In the genomic region with DNA sequence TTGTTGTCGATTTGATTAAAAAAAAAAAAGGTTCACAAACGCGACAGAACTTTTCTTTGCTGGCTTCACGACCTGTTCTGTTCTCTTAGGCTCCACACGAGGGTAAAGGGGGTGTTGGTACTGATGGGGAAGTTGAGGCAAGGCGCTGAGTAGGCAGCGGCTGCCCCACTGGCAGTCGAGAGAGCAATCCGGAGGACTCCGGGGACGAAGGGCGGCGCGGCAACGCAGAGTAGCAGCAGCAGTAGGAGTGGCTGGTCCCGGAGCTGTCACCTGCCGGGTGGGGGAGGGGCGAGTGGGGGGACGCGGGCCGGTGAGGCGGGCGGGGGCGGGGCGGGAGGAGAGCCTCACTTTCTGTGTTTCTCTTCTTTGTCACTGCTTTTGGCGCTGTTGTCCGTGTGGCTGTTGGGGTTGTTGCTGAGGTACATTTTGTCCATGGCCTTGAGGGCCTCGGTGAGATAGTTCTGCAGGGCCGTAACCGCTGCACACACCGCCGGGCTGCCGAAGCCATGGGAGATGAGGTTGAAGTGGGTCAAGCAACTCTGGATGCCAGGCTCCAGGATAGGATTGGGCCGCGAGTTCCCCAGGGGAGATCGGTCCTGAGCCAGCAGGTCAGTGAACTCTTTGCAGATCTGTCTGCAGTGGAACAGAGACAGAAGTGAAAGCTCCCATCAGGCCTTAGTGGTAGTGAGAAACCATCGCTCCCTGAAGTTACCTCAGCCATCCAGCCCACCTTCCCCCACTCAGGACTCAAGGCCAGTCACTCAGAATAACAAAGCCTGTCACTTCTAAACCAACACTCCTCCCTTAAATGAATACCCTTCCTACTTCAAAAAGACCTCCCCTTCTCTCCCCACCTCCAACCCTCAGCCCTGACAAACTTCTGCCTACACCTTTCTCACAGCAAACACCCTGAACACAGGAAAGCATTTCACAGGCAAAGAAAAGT, we compare ENCODE assay signal across 10 mouse cellular contexts. TPM values are rescaled to one million over a fixed set of nuclear protein-coding genes. Genes with fewer than 3 reads are reported as not detected.
DNase-seq lines count a peak whose midpoint lies in the region; ATAC-seq and TF ChIP-seq lines count a peak whose summit lies in the region.
"Had no signal": no experiment of that assay in that cellular context is flagged by ENCODE, and none has a peak within 500 bp of the region (broad histone marks: within the 10 kb centered on the region; RNA-seq: fewer than 3 reads in every experiment).

No protein-coding gene starts in this region.

- TF ChIP-seq POLR2A in ES-Bruce4 (IDR thresholded peaks at IDR 0.05; ENCODE audit: insufficient read depth, low read length), result no peak

- H3K9ac ChIP-seq in hindbrain, embryonic 16.5 days (ENCODE audit: low read depth, low read length), result no peak overlapping the region
- H3K9ac ChIP-seq in ES-Bruce4 (ENCODE audit: low read depth, poor library complexity, severe bottlenecking), result no peak overlapping the region
- 0 out of 2 replicates have a peak overlapping the region, but pooled peaks have one; percentile 10 for H3K9ac ChIP-seq in embryonic facial prominence, embryonic 12.5 days
- no peak overlapping the region for H3K9ac ChIP-seq in liver, embryonic 12.5 days

- DNase-seq in hindbrain, embryonic 10.5 days (ENCODE audit: low spot score), result peak; percentile 30
- DNase-seq in adrenal gland, adult 8-10 months, result no peak
- DNase-seq in left cerebral cortex, adult 2 months (ENCODE audit: extremely low spot score in 1 of 2, low spot score in 2 of 2), result no peak
- no peak for DNase-seq in layer of hippocampus, postnatal 10 days (ENCODE audit: low spot score in 2 of 2)
- DNase-seq: kidney, adult 18-20 months; lung, postnatal 36 days had no signal

- TF ChIP-seq CTCF in ES-Bruce4 (IDR thresholded peaks at IDR 0.05; ENCODE audit: low read depth, low read length), result no peak
- TF ChIP-seq CTCF in left cerebral cortex, adult 2 months (IDR thresholded peaks at IDR 0.05), result no peak

- H3K4me1 ChIP-seq in hindbrain, embryonic 10.5 days (replicated peaks), result peaks cover 7% of the 10 kb centered on the region
- H3K4me1 ChIP-seq in hindbrain, embryonic 16.5 days (ENCODE audit: control insufficient read depth, insufficient read depth, low read depth, low read length), result peaks cover 2% of the 10 kb centered on the region; the same call in 1 of the 2 replicates
- peaks cover 3% of the 10 kb centered on the region for H3K4me1 ChIP-seq in ES-Bruce4 (ENCODE audit: control insufficient read depth, insufficient read depth, low read length)
- peaks cover 15% of the 10 kb centered on the region; the same call in 1 of the 2 replicates for H3K4me1 ChIP-seq in embryonic facial prominence, embryonic 12.5 days
- peaks cover 5% of the 10 kb centered on the region for H3K4me1 ChIP-seq in liver, embryonic 12.5 days

- intact Hi-C loops in left cerebral cortex, adult 2 months (cut with DNase I), result no loop called here

- no peak overlapping the region; the same call in 1 of the 2 replicates for H3K4me2 ChIP-seq in hindbrain, embryonic 16.5 days (ENCODE audit: low read length)
- H3K4me2 ChIP-seq in embryonic facial prominence, embryonic 12.5 days (replicated peaks), result peak overlapping the region; percentile 34
- peak overlapping the region; percentile 48 for H3K4me2 ChIP-seq in liver, embryonic 12.5 days

- peaks cover 100% of the 10 kb centered on the region for H3K27me3 ChIP-seq in hindbrain, embryonic 10.5 days (ENCODE audit: insufficient read depth, poor library complexity, severe bottlenecking)
- H3K27me3 ChIP-seq in hindbrain, embryonic 16.5 days (replicated peaks; ENCODE audit: control insufficient read depth, insufficient read depth, low read length), result peaks cover 55% of the 10 kb centered on the region
- H3K27me3 ChIP-seq in ES-Bruce4 (ENCODE audit: control insufficient read depth, insufficient read depth, low read length, poor library complexity, severe bottlenecking), result peaks cover 18% of the 10 kb centered on the region
- H3K27me3 ChIP-seq in embryonic facial prominence, embryonic 12.5 days, result peaks cover 51% of the 10 kb centered on the region
- peaks cover 91% of the 10 kb centered on the region for H3K27me3 ChIP-seq in liver, embryonic 12.5 days (replicated peaks)

- no peak for ATAC-seq in hindbrain, embryonic 16.5 days
- ATAC-seq in embryonic facial prominence, embryonic 12.5 days (ENCODE audit: insufficient number of reproducible peaks, insufficient read depth, low FRiP score, low TSS enrichment), result 0 out of 2 replicates have a peak, but pooled peaks have one; percentile 22
- ATAC-seq in liver, embryonic 12.5 days, result no peak

- TF ChIP-seq EP300 in ES-Bruce4 (IDR thresholded peaks at IDR 0.05; ENCODE audit: insufficient read depth, low read depth, low read length), result 0 out of 2 replicates have a peak, but pooled peaks have one; percentile 23

- H3K36me3 ChIP-seq in hindbrain, embryonic 10.5 days, result no peaks in the 10 kb centered on the region
- H3K36me3 ChIP-seq in hindbrain, embryonic 16.5 days (ENCODE audit: control insufficient read depth, insufficient read depth, low read length), result no peaks in the 10 kb centered on the region
- no peaks in the 10 kb centered on the region for H3K36me3 ChIP-seq in ES-Bruce4 (ENCODE audit: control insufficient read depth, insufficient read depth, low read length, poor library complexity, severe bottlenecking)
- H3K36me3 ChIP-seq in embryonic facial prominence, embryonic 12.5 days, result no peaks in the 10 kb centered on the region
- H3K36me3 ChIP-seq in liver, embryonic 12.5 days, result no peaks in the 10 kb centered on the region

- no peak overlapping the region for H3K27ac ChIP-seq in hindbrain, embryonic 10.5 days
- H3K27ac ChIP-seq in hindbrain, embryonic 16.5 days (ENCODE audit: low read depth, low read length), result no peak overlapping the region
- no peak overlapping the region for H3K27ac ChIP-seq in ES-Bruce4 (ENCODE audit: insufficient read depth, low read length)
- peak overlapping the region; percentile 30; the same call in 1 of the 2 replicates for H3K27ac ChIP-seq in embryonic facial prominence, embryonic 12.5 days
- no peak overlapping the region for H3K27ac ChIP-seq in liver, embryonic 12.5 days
- H3K27ac ChIP-seq in left cerebral cortex, adult 2 months, result no peak overlapping the region

- H3K9me3 ChIP-seq in hindbrain, embryonic 10.5 days, result no peaks in the 10 kb centered on the region
- H3K9me3 ChIP-seq in hindbrain, embryonic 16.5 days (ENCODE audit: control insufficient read depth, low read length), result no peaks in the 10 kb centered on the region
- H3K9me3 ChIP-seq in ES-Bruce4 (replicated peaks; ENCODE audit: control insufficient read depth, insufficient read depth, low read length, poor library complexity, severe bottlenecking), result no peaks in the 10 kb centered on the region
- no peaks in the 10 kb centered on the region for H3K9me3 ChIP-seq in embryonic facial prominence, embryonic 12.5 days
- no peaks in the 10 kb centered on the region for H3K9me3 ChIP-seq in liver, embryonic 12.5 days (replicated peaks)

- 5% methylated on average over 37 of the region's 37 CpGs for WGBS in hindbrain, embryonic 10.5 days
- 5% methylated on average over 35 of the region's 37 CpGs for WGBS in hindbrain, embryonic 16.5 days
- 14% methylated on average over 37 of the region's 37 CpGs for WGBS in embryonic facial prominence, embryonic 12.5 days
- 8% methylated on average over 37 of the region's 37 CpGs for WGBS in liver, embryonic 12.5 days (ENCODE audit: insufficient replicate concordance)

- H3K4me3 ChIP-seq in hindbrain, embryonic 10.5 days, result peak overlapping the region; percentile 30
- H3K4me3 ChIP-seq in hindbrain, embryonic 16.5 days (ENCODE audit: low read length), result no peak overlapping the region
- H3K4me3 ChIP-seq in ES-Bruce4 (ENCODE audit: low read depth, low read length), result 0 out of 2 replicates have a peak overlapping the region, but pooled peaks have one; percentile 18
- H3K4me3 ChIP-seq in embryonic facial prominence, embryonic 12.5 days, result 0 out of 2 replicates have a peak overlapping the region, but pooled peaks have one; percentile 7
- peak overlapping the region; percentile 15 for H3K4me3 ChIP-seq in liver, embryonic 12.5 days
- no peak overlapping the region for H3K4me3 ChIP-seq in left cerebral cortex, adult 2 months

RNA-seq across cellular contexts. Expression of gene Tfap2a, which starts 21.1 kb away (rescaled TPM):
- 6.7 and 13.8 TPM in 2 replicates for polyA plus RNA-seq in hindbrain, embryonic 10.5 days (2016; fragmentation: Nextera tagmentation; extraction: Ambion mirVana)
- polyA plus RNA-seq in hindbrain, embryonic 16.5 days (2015; fragmentation: Nextera tagmentation; extraction: Ambion mirVana), result 8.4 and 9.0 TPM in 2 replicates
- polyA plus RNA-seq in ES-Bruce4 (2011; ENCODE audit: insufficient read depth, insufficient read length, low read depth, missing spikeins), result 1.5 and 1.9 TPM in 2 replicates
- polyA plus RNA-seq in embryonic facial prominence, embryonic 12.5 days (2016; fragmentation: Nextera tagmentation; extraction: Ambion mirVana), result 8.5 and 9.5 TPM in 2 replicates
- 0.07 TPM in 2 replicates for polyA plus RNA-seq in liver, embryonic 12.5 days (2016; fragmentation: Nextera tagmentation; extraction: Ambion mirVana)
- under 1 TPM; 0.14 to 0.41 (median 0.26) TPM for total RNA-seq in adrenal gland, adult 8-10 months (2022)
- total RNA-seq in left cerebral cortex, adult 2 months (2021), result 1 to 10 TPM in 1 of 2 experiments, under 1 TPM in 1; 0.68 to 1.0 TPM
- under 1 TPM; 0.38 to 0.48 TPM for total RNA-seq in layer of hippocampus, postnatal 10 days (2021)

Comparison
In these comparisons a context has a peak if more than half of its experiments do, and no peak if none do; other contexts are left out.
1. H3K4me3 ChIP-seq: peak in hindbrain, embryonic 10.5 days (single experiment), ES-Bruce4 (single experiment), embryonic facial prominence, embryonic 12.5 days (single experiment) and liver, embryonic 12.5 days (single experiment); none in hindbrain, embryonic 16.5 days (single experiment) and left cerebral cortex, adult 2 months (single experiment).